Mouse (Mus musculus) monocyte, adult 2 months (primary cell): ENCODE results near the gene Dock6.

ENCODE experiments used
- DNase-seq, 2 experiments: peaks; one replicate each; pipeline ENCODE4 v3.0.0; 2022; ENCODE audit warnings: low spot score in 2 of 2, low read depth in 1 of 2

The Dock6 gene

DNA sequence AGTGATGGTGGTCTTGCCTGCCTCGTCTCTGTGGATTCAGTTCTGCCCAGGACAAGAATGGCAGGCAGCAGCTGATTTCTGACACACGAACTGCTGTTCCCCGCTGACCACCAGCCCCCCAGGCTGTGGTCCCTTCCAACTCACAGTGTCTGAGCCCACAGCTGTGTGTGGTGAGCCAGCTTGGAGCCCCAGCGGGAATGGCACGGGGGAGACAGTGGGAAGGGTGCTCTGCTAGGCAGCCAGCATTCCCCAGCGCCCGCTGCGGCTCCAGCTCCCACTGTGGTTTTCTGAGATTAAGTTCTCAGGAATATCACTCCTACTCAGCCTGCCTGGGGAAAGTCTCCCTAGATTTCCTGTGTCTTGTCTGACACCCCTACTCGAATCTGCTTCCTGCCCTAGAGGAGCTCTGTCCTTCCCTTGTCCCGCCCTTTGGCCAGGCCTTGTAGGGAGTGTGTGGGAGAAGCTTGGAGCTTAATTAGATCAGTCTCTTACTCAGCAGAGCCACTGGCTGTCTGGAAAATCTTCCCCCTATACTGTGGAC lies 100.1 kb downstream of the Dock6 start:
- DNase-seq = no peak

DNA sequence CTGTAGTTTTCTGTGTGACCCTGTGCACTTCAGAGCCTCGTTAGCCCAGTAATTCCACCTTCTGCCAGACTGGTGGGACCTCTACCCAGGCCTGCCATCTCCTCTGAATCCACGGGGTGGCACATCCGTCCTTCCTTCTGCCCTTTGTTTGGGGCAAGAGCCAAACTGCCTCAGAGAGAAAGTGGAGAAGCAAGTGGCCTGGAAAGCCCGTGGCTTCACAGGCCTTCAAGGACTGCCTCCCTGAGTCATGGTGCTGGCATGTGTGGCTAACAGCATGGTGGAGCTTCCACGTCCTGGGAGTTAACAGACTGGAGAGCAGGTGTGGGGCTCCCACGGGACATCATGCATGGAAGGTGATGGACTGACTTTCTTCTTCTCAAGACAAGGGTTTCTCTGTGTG lies 101.1 kb downstream of the Dock6 start:
- no peak for DNase-seq

DNA sequence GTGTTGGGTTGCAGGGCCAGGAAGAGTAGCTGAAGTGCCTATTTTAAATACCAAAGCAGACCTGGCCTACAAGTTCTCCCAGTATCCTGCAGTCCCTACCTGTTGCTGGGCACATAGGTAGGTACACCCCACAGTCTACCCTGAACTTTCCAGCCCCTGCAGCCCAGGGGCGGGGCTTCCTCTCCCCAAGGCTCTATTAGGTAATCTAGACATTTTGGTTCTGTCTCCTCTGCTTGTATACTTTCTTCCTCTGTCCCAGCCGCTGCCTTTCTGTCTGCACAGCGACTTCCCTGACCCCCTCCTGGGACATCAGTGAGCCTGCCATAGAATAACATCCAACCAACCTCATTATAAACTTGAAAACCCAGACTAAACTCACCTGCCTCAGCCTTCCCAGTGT lies 102.1 kb downstream of the Dock6 start:
- DNase-seq = no peak
